Mouse (Mus musculus) lung, postnatal 0 days (tissue): Measurements from ENCODE around the gene Pglyrp1.

Experiments
- CTCF ChIP-seq: IDR thresholded peaks from 2 replicates; pipeline ENCODE4 v1.5.1; 2016; ENCODE audit warnings: antibody characterized with exemption, mild to moderate bottlenecking
- EP300 ChIP-seq: IDR thresholded peaks from 2 replicates; pipeline ENCODE4 v1.6.1; 2016; ENCODE audit warnings: antibody characterized with exemption, mild to moderate bottlenecking, control low read depth

DNA sequence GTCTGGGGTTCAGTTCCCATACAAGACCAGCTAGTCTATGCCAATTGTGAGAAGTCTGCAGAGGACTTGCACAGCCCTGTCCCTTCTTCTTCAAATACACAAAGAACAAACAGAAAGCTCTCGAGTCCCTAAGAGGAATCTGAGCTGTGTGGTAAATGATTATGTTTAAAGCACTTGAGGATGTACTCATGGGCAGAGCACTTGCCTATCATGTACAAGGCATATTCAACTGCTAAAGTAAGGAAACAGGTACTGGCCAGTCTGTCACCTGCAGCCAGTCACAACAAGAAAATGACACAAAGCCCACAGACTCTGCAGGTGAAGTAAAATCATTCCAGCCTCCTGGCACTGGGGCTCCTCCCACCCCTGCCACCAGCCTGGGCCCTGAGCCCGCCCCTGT, 29.4 kb downstream of the Pglyrp1 start:
- TF ChIP-seq EP300, result no peak
- TF ChIP-seq CTCF, result no peak
